Mouse (Mus musculus): ENCODE results near the gene Serpinc1. TPM values are rescaled to one million over a fixed set of nuclear protein-coding genes. Genes with fewer than 3 reads are reported as not detected.
A peak's percentile ranks its signal among the peaks of the same experiment; 100 is the strongest.

The Serpinc1 gene
- polyA plus RNA-seq, 1 experiment from 2014 or later: 2.4 TPM

GRCm38 (mm10) chr1:161036411-161036841 is 58.0 kb downstream of the Serpinc1 start:
- Histone ChIP-seq H3K36me3 (ENCODE audit: control insufficient read depth, insufficient read depth, low read length) (peaks cover 35% of the 10 kb centered on the region), H3K9me3 (ENCODE audit: control insufficient read depth, low read depth, low read length) (no peaks in the 10 kb centered on the region), H3K4me1 (ENCODE audit: control insufficient read depth, insufficient read depth, low read length) (peaks cover 4% of the 10 kb centered on the region; the same call in 1 of the 2 replicates), H3K4me3 (ENCODE audit: low read depth, low read length) (peak overlapping the region; percentile 87), H3K27ac (ENCODE audit: low read length) (peak overlapping the region; percentile 95), H3K27me3 (ENCODE audit: control insufficient read depth, insufficient read depth, low read length) (no peaks in the 10 kb centered on the region), H3K4me2 (replicated peaks; ENCODE audit: low read depth, low read length) (peak overlapping the region; percentile 69), H3K9ac (replicated peaks; ENCODE audit: low read depth, low read length) (peak overlapping the region; percentile 98)
- WGBS: 0% methylated on average over 5 of the region's 5 CpGs
- no peak for ATAC-seq (ENCODE audit: insufficient number of reproducible peaks, insufficient read depth, low FRiP score, low read depth)

- WGBS: 4% methylated on average over 1 of the region's 1 CpGs
- Histone ChIP-seq H3K4me1 (ENCODE audit: control insufficient read depth, insufficient read depth, low read length) (peaks cover 4% of the 10 kb centered on the region; the same call in 1 of the 2 replicates), H3K4me2 (replicated peaks; ENCODE audit: low read depth, low read length) (peak overlapping the region; percentile 69), H3K4me3 (ENCODE audit: low read depth, low read length) (peak overlapping the region; percentile 87), H3K36me3 (ENCODE audit: control insufficient read depth, insufficient read depth, low read length) (peaks cover 30% of the 10 kb centered on the region), H3K9ac (replicated peaks; ENCODE audit: low read depth, low read length) (peak overlapping the region; percentile 98; the same call in 1 of the 2 replicates), H3K27ac (ENCODE audit: low read length) (no peak overlapping the region; the same call in 1 of the 2 replicates), H3K9me3 (ENCODE audit: control insufficient read depth, low read depth, low read length) (no peaks in the 10 kb centered on the region), H3K27me3 (ENCODE audit: control insufficient read depth, insufficient read depth, low read length) (no peaks in the 10 kb centered on the region)
- no peak for ATAC-seq (ENCODE audit: insufficient number of reproducible peaks, insufficient read depth, low FRiP score, low read depth)
Measured at GRCm38 (mm10) chr1:161037026-161037425, 58.6 kb downstream of the Serpinc1 start.

- Histone ChIP-seq H3K36me3 (ENCODE audit: control insufficient read depth, insufficient read depth, low read length) (peaks cover 26% of the 10 kb centered on the region; the same call in 1 of the 2 replicates), H3K9ac (replicated peaks; ENCODE audit: low read depth, low read length) (peak overlapping the region; percentile 29), H3K4me2 (replicated peaks; ENCODE audit: low read depth, low read length) (peak overlapping the region; percentile 69), H3K4me3 (ENCODE audit: low read depth, low read length) (peak overlapping the region; percentile 87), H3K27me3 (ENCODE audit: control insufficient read depth, insufficient read depth, low read length) (no peaks in the 10 kb centered on the region), H3K4me1 (ENCODE audit: control insufficient read depth, insufficient read depth, low read length) (peaks cover 4% of the 10 kb centered on the region; the same call in 1 of the 2 replicates), H3K27ac (ENCODE audit: low read length) (peak overlapping the region; percentile 39; the same call in 1 of the 2 replicates), H3K9me3 (ENCODE audit: control insufficient read depth, low read depth, low read length) (no peaks in the 10 kb centered on the region)
- no peak for ATAC-seq (ENCODE audit: insufficient number of reproducible peaks, insufficient read depth, low FRiP score, low read depth)
- 15% methylated on average over 3 of the region's 3 CpGs for WGBS
Measured at GRCm38 (mm10) chr1:161037599-161037998, 59.2 kb downstream of the Serpinc1 start.

- no peak for ATAC-seq (ENCODE audit: insufficient number of reproducible peaks, insufficient read depth, low FRiP score, low read depth)
- no peaks in the 10 kb centered on the region for H3K9me3 ChIP-seq (ENCODE audit: control insufficient read depth, low read depth, low read length)
- H3K4me1 ChIP-seq (ENCODE audit: control insufficient read depth, insufficient read depth, low read length): peaks cover 4% of the 10 kb centered on the region; the same call in 1 of the 2 replicates
- H3K4me2 ChIP-seq (replicated peaks; ENCODE audit: low read depth, low read length): peak overlapping the region; percentile 69
- H3K4me3 ChIP-seq (ENCODE audit: low read depth, low read length): peak overlapping the region; percentile 87
- peaks cover 26% of the 10 kb centered on the region; the same call in 1 of the 2 replicates for H3K36me3 ChIP-seq (ENCODE audit: control insufficient read depth, insufficient read depth, low read length)
- H3K27ac ChIP-seq (ENCODE audit: low read length): no peak overlapping the region
- 34% methylated on average over 3 of the region's 3 CpGs for WGBS
- H3K9ac ChIP-seq (replicated peaks; ENCODE audit: low read depth, low read length): peak overlapping the region; percentile 29; the same call in 1 of the 2 replicates
- H3K27me3 ChIP-seq (ENCODE audit: control insufficient read depth, insufficient read depth, low read length): no peaks in the 10 kb centered on the region
Measured at GRCm38 (mm10) chr1:161038004-161038403, 59.6 kb downstream of the Serpinc1 start.

GRCm38 (mm10) chr1:161038968-161039721 is 60.8 kb downstream of the Serpinc1 start:
- H3K9me3 ChIP-seq (ENCODE audit: control insufficient read depth, low read depth, low read length): no peaks in the 10 kb centered on the region
- peaks cover 26% of the 10 kb centered on the region; the same call in 1 of the 2 replicates for H3K36me3 ChIP-seq (ENCODE audit: control insufficient read depth, insufficient read depth, low read length)
- peaks cover 4% of the 10 kb centered on the region; the same call in 1 of the 2 replicates for H3K4me1 ChIP-seq (ENCODE audit: control insufficient read depth, insufficient read depth, low read length)
- WGBS: 14% methylated on average over 3 of the region's 3 CpGs
- H3K27ac ChIP-seq (ENCODE audit: low read length): peak overlapping the region; percentile 15; the same call in 1 of the 2 replicates
- no peaks in the 10 kb centered on the region for H3K27me3 ChIP-seq (ENCODE audit: control insufficient read depth, insufficient read depth, low read length)
- no peak overlapping the region for H3K4me2 ChIP-seq (replicated peaks; ENCODE audit: low read depth, low read length)
- no peak overlapping the region for H3K9ac ChIP-seq (replicated peaks; ENCODE audit: low read depth, low read length)
- no peak overlapping the region for H3K4me3 ChIP-seq (ENCODE audit: low read depth, low read length)
- no peak for ATAC-seq (ENCODE audit: insufficient number of reproducible peaks, insufficient read depth, low FRiP score, low read depth)

- Histone ChIP-seq H3K4me3 (ENCODE audit: low read depth, low read length) (no peak overlapping the region), H3K9me3 (ENCODE audit: control insufficient read depth, low read depth, low read length) (no peaks in the 10 kb centered on the region), H3K4me2 (replicated peaks; ENCODE audit: low read depth, low read length) (no peak overlapping the region), H3K4me1 (ENCODE audit: control insufficient read depth, insufficient read depth, low read length) (peaks cover 4% of the 10 kb centered on the region; the same call in 1 of the 2 replicates), H3K27ac (ENCODE audit: low read length) (peak overlapping the region; percentile 35; the same call in 1 of the 2 replicates), H3K36me3 (ENCODE audit: control insufficient read depth, insufficient read depth, low read length) (peaks cover 29% of the 10 kb centered on the region; the same call in 1 of the 2 replicates), H3K27me3 (ENCODE audit: control insufficient read depth, insufficient read depth, low read length) (no peaks in the 10 kb centered on the region), H3K9ac (replicated peaks; ENCODE audit: low read depth, low read length) (no peak overlapping the region)
- 15% methylated on average over 3 of the region's 3 CpGs for WGBS
- ATAC-seq (ENCODE audit: insufficient number of reproducible peaks, insufficient read depth, low FRiP score, low read depth): peak; percentile 40; the same call in 1 of the 2 replicates
Measured at GRCm38 (mm10) chr1:161039741-161040425, 61.5 kb downstream of the Serpinc1 start.

GRCm38 (mm10) chr1:161040426-161040770 is 62.0 kb downstream of the Serpinc1 start:
- ATAC-seq (ENCODE audit: insufficient number of reproducible peaks, insufficient read depth, low FRiP score, low read depth): no peak
- WGBS: 46% methylated on average over 1 of the region's 1 CpGs
- Histone ChIP-seq H3K9ac (replicated peaks; ENCODE audit: low read depth, low read length) (no peak overlapping the region), H3K4me1 (ENCODE audit: control insufficient read depth, insufficient read depth, low read length) (peaks cover 4% of the 10 kb centered on the region; the same call in 1 of the 2 replicates), H3K9me3 (ENCODE audit: control insufficient read depth, low read depth, low read length) (no peaks in the 10 kb centered on the region), H3K4me3 (ENCODE audit: low read depth, low read length) (no peak overlapping the region), H3K4me2 (replicated peaks; ENCODE audit: low read depth, low read length) (no peak overlapping the region), H3K36me3 (ENCODE audit: control insufficient read depth, insufficient read depth, low read length) (peaks cover 34% of the 10 kb centered on the region; the same call in 1 of the 2 replicates), H3K27ac (ENCODE audit: low read length) (peak overlapping the region; percentile 7; the same call in 1 of the 2 replicates), H3K27me3 (ENCODE audit: control insufficient read depth, insufficient read depth, low read length) (no peaks in the 10 kb centered on the region)

- Histone ChIP-seq H3K4me2 (replicated peaks; ENCODE audit: low read depth, low read length) (no peak overlapping the region), H3K27ac (ENCODE audit: low read length) (no peak overlapping the region), H3K9ac (replicated peaks; ENCODE audit: low read depth, low read length) (no peak overlapping the region), H3K27me3 (ENCODE audit: control insufficient read depth, insufficient read depth, low read length) (no peaks in the 10 kb centered on the region), H3K4me1 (ENCODE audit: control insufficient read depth, insufficient read depth, low read length) (peaks cover 4% of the 10 kb centered on the region; the same call in 1 of the 2 replicates), H3K36me3 (ENCODE audit: control insufficient read depth, insufficient read depth, low read length) (peaks cover 34% of the 10 kb centered on the region; the same call in 1 of the 2 replicates), H3K9me3 (ENCODE audit: control insufficient read depth, low read depth, low read length) (no peaks in the 10 kb centered on the region), H3K4me3 (ENCODE audit: low read depth, low read length) (no peak overlapping the region)
- no peak for ATAC-seq (ENCODE audit: insufficient number of reproducible peaks, insufficient read depth, low FRiP score, low read depth)
Measured at GRCm38 (mm10) chr1:161040855-161041254, 62.5 kb downstream of the Serpinc1 start.

All from stomach, embryonic 14.5 days (tissue).